Mouse (Mus musculus) small intestine, adult 2 months (tissue): ENCODE data around the gene Supt3.
A peak's percentile ranks its signal among the peaks of the same experiment; 100 is the strongest.

Experiments
- CTCF ChIP-seq: fragments of 200-500 bp; IDR thresholded peaks from 2 replicates; pipeline ENCODE4 v1.5.1; 2012; ENCODE audit warnings: low read depth, mild to moderate bottlenecking, control low read depth, inconsistent platforms, low read length, moderate library complexity, mixed read lengths; ENCODE audit not compliant: insufficient replicate concordance, insufficient read length; ENCODE audit errors: extremely low read depth
- POLR2A ChIP-seq: fragments of 200-500 bp; IDR thresholded peaks from 2 replicates; pipeline ENCODE4 v1.6.1; 2012; ENCODE audit warnings: low read depth, mild to moderate bottlenecking, control low read depth, inconsistent platforms, low read length, moderate library complexity

DNA sequence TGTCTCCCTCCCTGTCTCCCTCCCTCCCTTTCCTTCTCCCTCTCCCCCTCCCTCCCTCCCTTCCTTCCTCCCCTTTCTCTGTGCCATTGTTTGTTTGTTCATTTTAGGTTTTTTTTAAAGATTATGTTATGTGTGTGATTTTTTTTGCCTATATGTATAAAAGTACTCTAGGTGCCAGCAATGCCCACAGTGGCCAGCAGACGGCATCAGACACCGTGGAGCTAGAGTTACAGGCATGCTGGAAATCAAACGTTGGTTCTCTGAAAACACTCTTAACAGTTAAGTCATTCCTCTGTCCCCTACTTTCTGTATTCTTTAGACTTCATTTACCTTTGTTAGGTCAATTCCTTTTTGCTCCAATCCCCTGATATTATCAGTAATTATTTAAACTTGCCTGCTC is 33.2 kb upstream of the Supt3 start:
- TF ChIP-seq CTCF, result peak; percentile 50; the same call in 1 of the 2 replicates
- no peak for TF ChIP-seq POLR2A
